9 mouse cellular contexts compared by ENCODE assay signal in genomic region chr6:43337491-43337961, GRCm38 (mm10). TPM values are rescaled to one million over a fixed set of nuclear protein-coding genes. Genes with fewer than 3 reads are reported as not detected.
DNase-seq lines count a peak whose midpoint lies in the region; ATAC-seq lines count a peak whose summit lies in the region.
"Had no signal": no experiment of that assay in that cellular context is flagged by ENCODE, and none has a peak within 500 bp of the region (broad histone marks: within the 10 kb centered on the region; RNA-seq: fewer than 3 reads in every experiment).

No protein-coding gene starts in this region.

- peak; percentile 92 for ATAC-seq in embryonic facial prominence, embryonic 14.5 days (ENCODE audit: low read depth)
- ATAC-seq in hindbrain, embryonic 16.5 days, result peak; percentile 76
- ATAC-seq in lung, embryonic 16.5 days (ENCODE audit: low read depth), result peak; percentile 92

- no peak overlapping the region for H3K4me2 ChIP-seq in embryonic facial prominence, embryonic 14.5 days (ENCODE audit: low read depth, low read length)
- H3K4me2 ChIP-seq in hindbrain, embryonic 16.5 days (ENCODE audit: low read length), result no peak overlapping the region
- peak overlapping the region; percentile 29; the same call in 1 of the 2 replicates for H3K4me2 ChIP-seq in lung, embryonic 16.5 days (ENCODE audit: low read depth, low read length)
- H3K4me2 ChIP-seq: liver, embryonic 13.5 days had no signal

- H3K36me3 ChIP-seq in embryonic facial prominence, embryonic 14.5 days (ENCODE audit: control insufficient read depth, insufficient read depth, low read length), result no peaks in the 10 kb centered on the region
- no peaks in the 10 kb centered on the region for H3K36me3 ChIP-seq in embryonic facial prominence, embryonic 10.5 days (replicated peaks)
- no peaks in the 10 kb centered on the region for H3K36me3 ChIP-seq in hindbrain, embryonic 16.5 days (ENCODE audit: control insufficient read depth, insufficient read depth, low read length)
- H3K36me3 ChIP-seq in lung, embryonic 16.5 days (ENCODE audit: control insufficient read depth, insufficient read depth, low read length), result no peaks in the 10 kb centered on the region
- H3K36me3 ChIP-seq: liver, embryonic 13.5 days had no signal

- H3K27me3 ChIP-seq in embryonic facial prominence, embryonic 14.5 days (replicated peaks; ENCODE audit: control insufficient read depth, insufficient read depth, low read length), result no peaks in the 10 kb centered on the region
- no peaks in the 10 kb centered on the region for H3K27me3 ChIP-seq in embryonic facial prominence, embryonic 10.5 days (replicated peaks; ENCODE audit: low read depth, poor library complexity, severe bottlenecking)
- no peaks in the 10 kb centered on the region for H3K27me3 ChIP-seq in hindbrain, embryonic 16.5 days (replicated peaks; ENCODE audit: control insufficient read depth, insufficient read depth, low read length)
- H3K27me3 ChIP-seq in lung, embryonic 16.5 days (ENCODE audit: control insufficient read depth, insufficient read depth, low read depth, low read length), result no peaks in the 10 kb centered on the region
- H3K27me3 ChIP-seq: liver, embryonic 13.5 days had no signal

- H3K9me3 ChIP-seq in embryonic facial prominence, embryonic 14.5 days (ENCODE audit: control insufficient read depth, low read length), result no peaks in the 10 kb centered on the region
- no peaks in the 10 kb centered on the region for H3K9me3 ChIP-seq in embryonic facial prominence, embryonic 10.5 days
- H3K9me3 ChIP-seq in hindbrain, embryonic 16.5 days (ENCODE audit: control insufficient read depth, low read length), result no peaks in the 10 kb centered on the region
- H3K9me3 ChIP-seq in lung, embryonic 16.5 days (ENCODE audit: control insufficient read depth, low read length), result no peaks in the 10 kb centered on the region
- H3K9me3 ChIP-seq: liver, embryonic 13.5 days had no signal

- H3K27ac ChIP-seq in embryonic facial prominence, embryonic 14.5 days (replicated peaks; ENCODE audit: low read depth, low read length), result no peak overlapping the region
- H3K27ac ChIP-seq in embryonic facial prominence, embryonic 10.5 days (replicated peaks), result no peak overlapping the region
- H3K27ac ChIP-seq in hindbrain, embryonic 16.5 days (ENCODE audit: low read depth, low read length), result no peak overlapping the region
- 0 out of 2 replicates have a peak overlapping the region, but pooled peaks have one; percentile 37 for H3K27ac ChIP-seq in lung, embryonic 16.5 days (ENCODE audit: low read length)
- H3K27ac ChIP-seq: liver, embryonic 13.5 days had no signal

- no peak overlapping the region for H3K9ac ChIP-seq in embryonic facial prominence, embryonic 14.5 days (ENCODE audit: low read depth, low read length)
- H3K9ac ChIP-seq in hindbrain, embryonic 16.5 days (ENCODE audit: low read depth, low read length), result no peak overlapping the region
- H3K9ac ChIP-seq in lung, embryonic 16.5 days (ENCODE audit: low read length), result no peak overlapping the region
- H3K9ac ChIP-seq: liver, embryonic 13.5 days had no signal

- peak; percentile 69 for DNase-seq in embryonic facial prominence, embryonic 14.5 days (ENCODE audit: low spot score)
- DNase-seq in embryonic facial prominence, embryonic 10.5 days (ENCODE audit: low spot score), result no peak
- DNase-seq in cerebellum, postnatal 14 days, result peak; percentile 78 to 82
- DNase-seq in adrenal gland, adult (ENCODE audit: inconsistent age in 2 of 2, low spot score in 1 of 2), result no peak
- no peak for DNase-seq in right cerebral cortex, adult 2 months (ENCODE audit: low spot score in 2 of 2)
- DNase-seq in layer of hippocampus, postnatal 14 days (ENCODE audit: low spot score in 2 of 2), result no peak
- DNase-seq: liver, embryonic 13.5 days had no signal

- H3K4me3 ChIP-seq in embryonic facial prominence, embryonic 14.5 days (ENCODE audit: low read depth, low read length), result no peak overlapping the region
- no peak overlapping the region for H3K4me3 ChIP-seq in embryonic facial prominence, embryonic 10.5 days
- no peak overlapping the region for H3K4me3 ChIP-seq in hindbrain, embryonic 16.5 days (ENCODE audit: low read length)
- no peak overlapping the region; the same call in 1 of the 2 replicates for H3K4me3 ChIP-seq in lung, embryonic 16.5 days (ENCODE audit: low read length)
- H3K4me3 ChIP-seq: liver, embryonic 13.5 days had no signal

- WGBS in embryonic facial prominence, embryonic 14.5 days, result 37% methylated on average over 10 of the region's 10 CpGs
- 59% methylated on average over 10 of the region's 10 CpGs for WGBS in embryonic facial prominence, embryonic 10.5 days
- 31% methylated on average over 10 of the region's 10 CpGs for WGBS in hindbrain, embryonic 16.5 days
- 13% methylated on average over 10 of the region's 10 CpGs for WGBS in lung, embryonic 16.5 days

- no peaks in the 10 kb centered on the region for H3K4me1 ChIP-seq in embryonic facial prominence, embryonic 14.5 days (ENCODE audit: control insufficient read depth, insufficient read depth, low read length)
- no peaks in the 10 kb centered on the region for H3K4me1 ChIP-seq in embryonic facial prominence, embryonic 10.5 days
- no peaks in the 10 kb centered on the region; the same call in 1 of the 2 replicates for H3K4me1 ChIP-seq in hindbrain, embryonic 16.5 days (ENCODE audit: control insufficient read depth, insufficient read depth, low read depth, low read length)
- H3K4me1 ChIP-seq in lung, embryonic 16.5 days (replicated peaks; ENCODE audit: control insufficient read depth, insufficient read depth, low read length), result peaks cover 14% of the 10 kb centered on the region
- H3K4me1 ChIP-seq: liver, embryonic 13.5 days had no signal

RNA-seq across cellular contexts. Expression of gene Nobox, which starts 28.2 kb away (rescaled TPM):
- polyA plus RNA-seq in embryonic facial prominence, embryonic 14.5 days (2014; fragmentation: Nextera tagmentation; extraction: Ambion mirVana), result not detected in 2 replicates
- not detected in 2 replicates for polyA plus RNA-seq in embryonic facial prominence, embryonic 10.5 days (2016; fragmentation: Nextera tagmentation; extraction: Ambion mirVana)
- not detected in 2 replicates for polyA plus RNA-seq in hindbrain, embryonic 16.5 days (2015; fragmentation: Nextera tagmentation; extraction: Ambion mirVana)
- polyA plus RNA-seq in lung, embryonic 16.5 days (2015; fragmentation: Nextera tagmentation; extraction: Ambion mirVana), result 0.09 TPM in 1 of 2 replicates, not detected in the other
- total RNA-seq in layer of hippocampus, postnatal 14 days (2021), result not detected
- polyA plus RNA-seq: liver, embryonic 13.5 days had no signal

Comparison
In these comparisons a context has a peak if more than half of its experiments do, and no peak if none do; other contexts are left out.
1. DNase-seq: peak in embryonic facial prominence, embryonic 14.5 days (single experiment) and cerebellum, postnatal 14 days (2 of 2); none in embryonic facial prominence, embryonic 10.5 days (single experiment), adrenal gland, adult (0 of 2), right cerebral cortex, adult 2 months (0 of 2) and layer of hippocampus, postnatal 14 days (0 of 2).
2. Peak in every context shown above with its lines, with median percentiles within 50 percentile points of each other: ATAC-seq.